Mouse (Mus musculus) hindbrain, embryonic 16.5 days (tissue): ENCODE results near the gene Bicral. TPM values are rescaled to one million over a fixed set of nuclear protein-coding genes. Genes with fewer than 3 reads are reported as not detected.

Experiments
- ATAC-seq: fragments of 200-750 bp; cut with Nextera tagmentation; 2 replicates; pipeline ENCODE4 v1.8.0; 2017; ENCODE audit warnings: moderate TSS enrichment, moderate library complexity
- H3K27ac ChIP-seq: fragments of 300-500 bp; sonication (generic); 2 replicates; pipeline ENCODE4 v1.5.1; 2014; ENCODE audit warnings: low read depth, mild to moderate bottlenecking, control low read depth, low read length, moderate library complexity
- H3K27me3 ChIP-seq: fragments of 300-500 bp; sonication (generic); replicated peaks from 2 replicates; pipeline ENCODE4 v1.6.1; 2014; ENCODE audit warnings: low read length; ENCODE audit not compliant: control insufficient read depth, insufficient read depth
- H3K36me3 ChIP-seq: fragments of 300-500 bp; sonication (generic); 2 replicates; pipeline ENCODE4 v1.6.1; 2014; ENCODE audit warnings: mild to moderate bottlenecking, low read length, moderate library complexity, mixed read lengths; ENCODE audit not compliant: control insufficient read depth, insufficient read depth
- H3K4me1 ChIP-seq: fragments of 300-500 bp; sonication (generic); 2 replicates; pipeline ENCODE4 v1.6.1; 2014; ENCODE audit warnings: low read depth, low read length; ENCODE audit not compliant: control insufficient read depth, insufficient read depth
- H3K4me2 ChIP-seq: fragments of 300-500 bp; sonication (generic); 2 replicates; pipeline ENCODE4 v1.6.1; 2014; ENCODE audit warnings: mild to moderate bottlenecking, low read length, control low read depth, moderate library complexity
- H3K4me3 ChIP-seq: fragments of 300-500 bp; sonication (generic); 2 replicates; pipeline ENCODE4 v1.5.1; 2014; ENCODE audit warnings: mild to moderate bottlenecking, low read length, control low read depth, moderate library complexity
- H3K9ac ChIP-seq: fragments of 300-500 bp; sonication (generic); 2 replicates; pipeline ENCODE4 v1.6.1; 2014; ENCODE audit warnings: low read depth, mild to moderate bottlenecking, control low read depth, low read length, moderate library complexity
- H3K9me3 ChIP-seq: fragments of 300-500 bp; sonication (generic); 2 replicates; pipeline ENCODE4 v1.6.1; 2014; ENCODE audit warnings: mild to moderate bottlenecking, low read length, moderate library complexity; ENCODE audit not compliant: control insufficient read depth
- WGBS: fragments of 180-500 bp; shearing (Covaris S2); extraction: QIAGEN DNeasy Blood & Tissue Kit; methylation state at CpG from one replicate; pipeline ENCODE4 v1.1.7; 2014; 5-methylcytosine and 5-hydroxymethylcytosine counted together
- polyA plus RNA-seq: library from polyadenylated mRNA; unstranded; fragments of >200 nt; fragmentation: Nextera tagmentation; extraction: Ambion mirVana; gene quantifications from 2 replicates; pipeline ENCODE4 v1.2.1, GENCODE M21; 2015

Bicral gene
- polyA plus RNA-seq, 1 experiment from 2014 or later = 6.0 TPM

- Histone ChIP-seq H3K36me3 (peaks cover 17% of the 10 kb centered on the region), H3K4me3 (no peak overlapping the region), H3K27ac (no peak overlapping the region), H3K4me2 (no peak overlapping the region), H3K9me3 (no peaks in the 10 kb centered on the region), H3K27me3 (no peaks in the 10 kb centered on the region), H3K4me1 (no peaks in the 10 kb centered on the region), H3K9ac (no peak overlapping the region)
- 72% methylated on average over 13 of the region's 13 CpGs for WGBS
- ATAC-seq = no peak
Measured at GRCm38 (mm10) chr17:46816306-46816705, 42.0 kb downstream of the Bicral start.

GRCm38 (mm10) chr17:46814497-46814896 is 43.8 kb downstream of the Bicral start:
- Histone ChIP-seq H3K4me2 (no peak overlapping the region), H3K36me3 (peaks cover 17% of the 10 kb centered on the region), H3K27me3 (no peaks in the 10 kb centered on the region), H3K4me3 (no peak overlapping the region), H3K4me1 (no peaks in the 10 kb centered on the region), H3K27ac (no peak overlapping the region), H3K9me3 (no peaks in the 10 kb centered on the region), H3K9ac (no peak overlapping the region)
- ATAC-seq = no peak
- WGBS = 95% methylated on average over 6 of the region's 6 CpGs

GRCm38 (mm10) chr17:46813637-46814036 is 44.6 kb downstream of the Bicral start:
- no peak overlapping the region for H3K9ac ChIP-seq
- no peaks in the 10 kb centered on the region for H3K9me3 ChIP-seq
- no peak overlapping the region for H3K4me2 ChIP-seq
- no peaks in the 10 kb centered on the region for H3K27me3 ChIP-seq
- WGBS = 90% methylated on average over 8 of the region's 8 CpGs
- peaks cover 17% of the 10 kb centered on the region for H3K36me3 ChIP-seq
- H3K27ac ChIP-seq = no peak overlapping the region
- no peak overlapping the region for H3K4me3 ChIP-seq
- ATAC-seq = no peak
- H3K4me1 ChIP-seq = no peaks in the 10 kb centered on the region

GRCm38 (mm10) chr17:46812442-46812841 is 45.8 kb downstream of the Bicral start:
- no peak overlapping the region for H3K4me2 ChIP-seq
- H3K4me3 ChIP-seq = no peak overlapping the region
- no peak overlapping the region for H3K27ac ChIP-seq
- H3K36me3 ChIP-seq = peaks cover 23% of the 10 kb centered on the region
- H3K4me1 ChIP-seq = no peaks in the 10 kb centered on the region
- no peak overlapping the region for H3K9ac ChIP-seq
- no peak for ATAC-seq
- H3K27me3 ChIP-seq = no peaks in the 10 kb centered on the region
- 83% methylated on average over 1 of the region's 1 CpGs for WGBS
- no peaks in the 10 kb centered on the region for H3K9me3 ChIP-seq

GRCm38 (mm10) chr17:46810672-46811071 is 47.6 kb downstream of the Bicral start:
- Histone ChIP-seq H3K27me3 (no peaks in the 10 kb centered on the region), H3K36me3 (peaks cover 35% of the 10 kb centered on the region), H3K4me2 (no peak overlapping the region), H3K4me3 (no peak overlapping the region), H3K4me1 (no peaks in the 10 kb centered on the region), H3K9ac (no peak overlapping the region), H3K9me3 (no peaks in the 10 kb centered on the region), H3K27ac (no peak overlapping the region)
- 88% methylated on average over 3 of the region's 3 CpGs for WGBS
- ATAC-seq = no peak

GRCm38 (mm10) chr17:46809131-46809830 is 49.0 kb downstream of the Bicral start:
- H3K4me2 ChIP-seq = no peak overlapping the region
- H3K27ac ChIP-seq = no peak overlapping the region
- no peak for ATAC-seq
- no peak overlapping the region for H3K9ac ChIP-seq
- H3K27me3 ChIP-seq = no peaks in the 10 kb centered on the region
- no peak overlapping the region for H3K4me3 ChIP-seq
- 84% methylated on average over 6 of the region's 6 CpGs for WGBS
- no peaks in the 10 kb centered on the region for H3K4me1 ChIP-seq
- H3K36me3 ChIP-seq = peaks cover 35% of the 10 kb centered on the region
- no peaks in the 10 kb centered on the region for H3K9me3 ChIP-seq

GRCm38 (mm10) chr17:46808376-46808775 is 49.9 kb downstream of the Bicral start:
- H3K4me1 ChIP-seq = no peaks in the 10 kb centered on the region
- no peak overlapping the region for H3K9ac ChIP-seq
- H3K36me3 ChIP-seq = peaks cover 30% of the 10 kb centered on the region
- WGBS = 96% methylated on average over 10 of the region's 10 CpGs
- H3K9me3 ChIP-seq = no peaks in the 10 kb centered on the region
- no peaks in the 10 kb centered on the region for H3K27me3 ChIP-seq
- no peak overlapping the region for H3K4me3 ChIP-seq
- no peak for ATAC-seq
- H3K27ac ChIP-seq = no peak overlapping the region
- H3K4me2 ChIP-seq = no peak overlapping the region

- 89% methylated on average over 6 of the region's 6 CpGs for WGBS
- no peak for ATAC-seq
- H3K36me3 ChIP-seq = peaks cover 26% of the 10 kb centered on the region
Measured at GRCm38 (mm10) chr17:46801761-46802160, 56.5 kb downstream of the Bicral start.

GRCm38 (mm10) chr17:46799680-46800079 is 58.6 kb downstream of the Bicral start:
- no peak for ATAC-seq
- peaks cover 18% of the 10 kb centered on the region for H3K36me3 ChIP-seq
- no peak overlapping the region for H3K9ac ChIP-seq
- no peaks in the 10 kb centered on the region for H3K4me1 ChIP-seq
- no peaks in the 10 kb centered on the region for H3K9me3 ChIP-seq
- H3K4me2 ChIP-seq = no peak overlapping the region
- no peak overlapping the region for H3K27ac ChIP-seq
- no peak overlapping the region for H3K4me3 ChIP-seq
- WGBS = 75% methylated on average over 10 of the region's 10 CpGs
- no peaks in the 10 kb centered on the region for H3K27me3 ChIP-seq

More at GRCm38 (mm10) chr17:46801761-46802160, 56.5 kb downstream of the Bicral start:
- Histone ChIP-seq H3K4me3 (no peak overlapping the region), H3K4me1 (no peaks in the 10 kb centered on the region), H3K4me2 (no peak overlapping the region), H3K27ac (no peak overlapping the region), H3K9me3 (no peaks in the 10 kb centered on the region), H3K9ac (no peak overlapping the region), H3K27me3 (no peaks in the 10 kb centered on the region)
